Mouse (Mus musculus) forebrain, embryonic 11.5 days (tissue): ENCODE results near the gene Fkbp14. TPM values are rescaled to one million over a fixed set of nuclear protein-coding genes. Genes with fewer than 3 reads are reported as not detected.

Experiments
- ATAC-seq: fragments of 200-750 bp; cut with Nextera tagmentation; replicated peaks from 2 replicates; pipeline ENCODE4 v1.8.0; 2017; ENCODE audit warnings: moderate TSS enrichment; ENCODE audit not compliant: low FRiP score
- DNase-seq: peaks from one replicate; pipeline ENCODE4 v3.0.0-alpha.2; 2017; ENCODE audit warnings: low spot score
- H3K27ac ChIP-seq: fragments of 300-500 bp; sonication (generic); 2 replicates; pipeline ENCODE4 v1.5.1; 2014; ENCODE audit warnings: low read depth, low read length
- H3K27me3 ChIP-seq: fragments of 300-500 bp; sonication (generic); 2 replicates; pipeline ENCODE4 v1.6.1; 2014; ENCODE audit warnings: mild to moderate bottlenecking, low read length, mixed read lengths; ENCODE audit not compliant: control insufficient read depth, insufficient read depth
- H3K36me3 ChIP-seq: fragments of 300-500 bp; sonication (generic); 2 replicates; pipeline ENCODE4 v1.6.1; 2014; ENCODE audit warnings: mild to moderate bottlenecking, low read length, moderate library complexity, mixed read lengths; ENCODE audit not compliant: control insufficient read depth, insufficient read depth
- H3K4me1 ChIP-seq: fragments of 300-500 bp; sonication (generic); replicated peaks from 2 replicates; pipeline ENCODE4 v1.6.1; 2014; ENCODE audit warnings: low read length, mixed read lengths; ENCODE audit not compliant: control insufficient read depth, insufficient read depth
- H3K4me2 ChIP-seq: fragments of 300-500 bp; sonication (generic); 2 replicates; pipeline ENCODE4 v1.6.1; 2014; ENCODE audit warnings: low read depth, mild to moderate bottlenecking, low read length, moderate library complexity, mixed read lengths; ENCODE audit not compliant: severe bottlenecking
- H3K4me3 ChIP-seq: fragments of 300-500 bp; sonication (generic); 2 replicates; pipeline ENCODE4 v1.5.1; 2014; ENCODE audit warnings: low read depth, low read length
- H3K9ac ChIP-seq: fragments of 300-500 bp; sonication (generic); 2 replicates; pipeline ENCODE4 v1.6.1; 2014; ENCODE audit warnings: low read length
- H3K9me3 ChIP-seq: fragments of 300-500 bp; sonication (generic); 2 replicates; pipeline ENCODE4 v1.6.1; 2016; ENCODE audit warnings: low read length, mixed read lengths; ENCODE audit not compliant: control insufficient read depth
- WGBS: fragments of 180-500 bp; shearing (Covaris S2); extraction: QIAGEN DNeasy Blood & Tissue Kit; methylation state at CpG from one replicate; pipeline ENCODE4 v1.1.7; 2014; 5-methylcytosine and 5-hydroxymethylcytosine counted together
- polyA plus RNA-seq: library from polyadenylated mRNA; unstranded; fragments of >200 nt; fragmentation: Nextera tagmentation; extraction: Ambion mirVana; gene quantifications from 2 replicates; pipeline ENCODE4 v1.2.1, GENCODE M21; 2014

Gene Fkbp14
- polyA plus RNA-seq, 1 experiment from 2014 or later, result 18.8 TPM

GRCm38 (mm10) chr6:54558466-54558865, 38.6 kb downstream of the Fkbp14 start:
- no peak overlapping the region for H3K4me3 ChIP-seq
- peaks cover 24% of the 10 kb centered on the region for H3K4me1 ChIP-seq
- 77% methylated on average over 7 of the region's 7 CpGs for WGBS
- H3K9me3 ChIP-seq, result no peaks in the 10 kb centered on the region
- no peak overlapping the region for H3K9ac ChIP-seq
- H3K27me3 ChIP-seq, result no peaks in the 10 kb centered on the region
- DNase-seq (no peak), ATAC-seq (no peak)
- no peak overlapping the region for H3K27ac ChIP-seq
- H3K36me3 ChIP-seq, result no peaks in the 10 kb centered on the region
- no peak overlapping the region for H3K4me2 ChIP-seq

- Histone ChIP-seq H3K4me2 (no peak overlapping the region), H3K9ac (no peak overlapping the region), H3K4me3 (no peak overlapping the region), H3K9me3 (no peaks in the 10 kb centered on the region), H3K4me1 (peaks cover 27% of the 10 kb centered on the region), H3K36me3 (no peaks in the 10 kb centered on the region), H3K27me3 (no peaks in the 10 kb centered on the region), H3K27ac (no peak overlapping the region)
- no peak for ATAC-seq
- 93% methylated on average over 7 of the region's 7 CpGs for WGBS
- no peak for DNase-seq
Measured at GRCm38 (mm10) chr6:54557671-54558070, 39.4 kb downstream of the Fkbp14 start.

- Histone ChIP-seq H3K4me2 (no peak overlapping the region), H3K9me3 (no peaks in the 10 kb centered on the region), H3K27me3 (no peaks in the 10 kb centered on the region), H3K9ac (peak overlapping the region; percentile 39), H3K4me1 (peaks cover 34% of the 10 kb centered on the region), H3K36me3 (no peaks in the 10 kb centered on the region), H3K27ac (peak overlapping the region; percentile 87), H3K4me3 (no peak overlapping the region)
- ATAC-seq (no peak), DNase-seq (no peak)
- WGBS, result 33% methylated on average over 1 of the region's 1 CpGs
Measured at GRCm38 (mm10) chr6:54555816-54556215, 41.3 kb downstream of the Fkbp14 start.

GRCm38 (mm10) chr6:54554341-54555110, 42.6 kb downstream of the Fkbp14 start:
- peak overlapping the region; percentile 1; the same call in 1 of the 2 replicates for H3K4me2 ChIP-seq
- H3K9ac ChIP-seq, result peak overlapping the region; percentile 39; the same call in 1 of the 2 replicates
- DNase-seq (peak; percentile 88), ATAC-seq (peak; percentile 88)
- H3K9me3 ChIP-seq, result no peaks in the 10 kb centered on the region
- WGBS, result 11% methylated on average over 8 of the region's 8 CpGs
- H3K4me1 ChIP-seq, result peaks cover 34% of the 10 kb centered on the region
- no peaks in the 10 kb centered on the region for H3K27me3 ChIP-seq
- H3K36me3 ChIP-seq, result no peaks in the 10 kb centered on the region
- peak overlapping the region; percentile 87 for H3K27ac ChIP-seq
- H3K4me3 ChIP-seq, result no peak overlapping the region

GRCm38 (mm10) chr6:54553632-54554031, 43.5 kb downstream of the Fkbp14 start:
- Histone ChIP-seq H3K27ac (peak overlapping the region; percentile 87), H3K27me3 (no peaks in the 10 kb centered on the region), H3K36me3 (no peaks in the 10 kb centered on the region), H3K9me3 (no peaks in the 10 kb centered on the region), H3K4me2 (peak overlapping the region; percentile 1; the same call in 1 of the 2 replicates), H3K9ac (peak overlapping the region; percentile 21; the same call in 1 of the 2 replicates), H3K4me1 (peaks cover 34% of the 10 kb centered on the region), H3K4me3 (no peak overlapping the region)
- 55% methylated on average over 2 of the region's 2 CpGs for WGBS
- DNase-seq (no peak), ATAC-seq (no peak)

GRCm38 (mm10) chr6:54552721-54553413, 44.2 kb downstream of the Fkbp14 start:
- peaks cover 32% of the 10 kb centered on the region for H3K4me1 ChIP-seq
- H3K27me3 ChIP-seq, result no peaks in the 10 kb centered on the region
- no peaks in the 10 kb centered on the region for H3K9me3 ChIP-seq
- WGBS, result 19% methylated on average over 9 of the region's 9 CpGs
- no peak overlapping the region for H3K4me3 ChIP-seq
- H3K27ac ChIP-seq, result peak overlapping the region; percentile 87
- no peaks in the 10 kb centered on the region for H3K36me3 ChIP-seq
- DNase-seq (peak; percentile 66), ATAC-seq (peak; percentile 85)
- no peak overlapping the region for H3K9ac ChIP-seq
- no peak overlapping the region for H3K4me2 ChIP-seq

GRCm38 (mm10) chr6:54550801-54551323, 46.2 kb downstream of the Fkbp14 start:
- Histone ChIP-seq H3K27ac (no peak overlapping the region), H3K9me3 (no peaks in the 10 kb centered on the region), H3K4me1 (peaks cover 29% of the 10 kb centered on the region), H3K4me2 (no peak overlapping the region), H3K27me3 (no peaks in the 10 kb centered on the region), H3K36me3 (no peaks in the 10 kb centered on the region), H3K4me3 (no peak overlapping the region), H3K9ac (no peak overlapping the region)
- 68% methylated on average over 6 of the region's 7 CpGs for WGBS
- ATAC-seq (no peak), DNase-seq (no peak)

GRCm38 (mm10) chr6:54549311-54549710, 47.8 kb downstream of the Fkbp14 start:
- H3K9ac ChIP-seq, result no peak overlapping the region
- peaks cover 19% of the 10 kb centered on the region for H3K4me1 ChIP-seq
- no peak for ATAC-seq
- H3K4me3 ChIP-seq, result no peak overlapping the region
- WGBS, result 72% methylated on average over 4 of the region's 4 CpGs
- no peak overlapping the region for H3K4me2 ChIP-seq
- no peak for DNase-seq
- H3K36me3 ChIP-seq, result no peaks in the 10 kb centered on the region; the same call in 1 of the 2 replicates
- H3K27me3 ChIP-seq, result no peaks in the 10 kb centered on the region
- H3K9me3 ChIP-seq, result no peaks in the 10 kb centered on the region
- no peak overlapping the region for H3K27ac ChIP-seq
